Mouse (Mus musculus) kidney, adult 2 months (tissue): Measurements from ENCODE around the gene Ppp1r3f. TPM values are rescaled to one million over a fixed set of nuclear protein-coding genes. Genes with fewer than 3 reads are reported as not detected.

Experiments
- DNase-seq: peaks from one replicate; pipeline ENCODE4 v3.0.0; 2021
- H3K27ac ChIP-seq: fragments of 200-500 bp; 2 replicates; pipeline ENCODE4 v1.5.1; 2012; ENCODE audit warnings: low read depth, low read length, control low read depth, inconsistent platforms; ENCODE audit not compliant: insufficient read depth
- H3K27me3 ChIP-seq: fragments of 200-500 bp; replicated peaks from 2 replicates; pipeline ENCODE4 v1.6.1; 2012; ENCODE audit warnings: mild to moderate bottlenecking, moderate library complexity, low read length, inconsistent platforms; ENCODE audit not compliant: control insufficient read depth, insufficient read depth
- H3K36me3 ChIP-seq: fragments of 200-500 bp; 2 replicates; pipeline ENCODE4 v1.6.1; 2012; ENCODE audit warnings: mild to moderate bottlenecking, moderate library complexity, low read length, inconsistent platforms; ENCODE audit not compliant: control insufficient read depth, insufficient read depth
- H3K4me1 ChIP-seq: fragments of 200-500 bp; 2 replicates; pipeline ENCODE4 v1.6.1; 2011; ENCODE audit warnings: low read length; ENCODE audit not compliant: control insufficient read depth, insufficient read depth
- H3K4me3 ChIP-seq: fragments of 200-500 bp; 2 replicates; pipeline ENCODE4 v1.5.1; 2011; ENCODE audit warnings: mild to moderate bottlenecking, low read depth, low read length, control low read depth; ENCODE audit not compliant: insufficient read depth
- CTCF ChIP-seq: fragments of 200-500 bp; conservative IDR thresholded peaks from 2 replicates; pipeline ENCODE4 v1.5.1; 2011; ENCODE audit warnings: low read depth, mild to moderate bottlenecking, control low read depth, low read length, moderate library complexity, mixed read lengths; ENCODE audit not compliant: insufficient read depth, insufficient read length
- POLR2A ChIP-seq: fragments of 200-500 bp; IDR thresholded peaks from one replicate; pipeline ENCODE4 v1.6.1; 2011; ENCODE audit warnings: low read depth, low read length, control low read depth
- WGBS: fragments of 180-500 bp; shearing (Covaris S2); methylation state at CpG from one replicate; pipeline ENCODE4 v1.1.7; 2018; 5-methylcytosine and 5-hydroxymethylcytosine counted together
- polyA plus RNA-seq: library from polyadenylated mRNA; depleted of rRNA; stranded (reverse); fragments of >200 nt; gene quantifications from 2 replicates; pipeline ENCODE4 v1.2.3, GENCODE M21; 2012; rRNA removed

The Ppp1r3f gene
- 1.2 and 1.6 TPM in 2 replicates for polyA plus RNA-seq

GRCm38 (mm10) chrX:7574087-7574884 is at the start of gene Ppp1r3f:
Ppp1r3f (minus strand) TSS chrX:7574283.
- TF ChIP-seq POLR2A (no peak), CTCF (no peak)
- under 1% methylated on average over 64 of the region's 65 CpGs for WGBS
- Histone ChIP-seq H3K4me3 (peak within 1 kb of the TSS; percentile 70), H3K36me3 (no peaks in the 10 kb centered on the region), H3K27me3 (no peaks in the 10 kb centered on the region), H3K4me1 (no peaks in the 10 kb centered on the region), H3K27ac (peak within 1 kb of the TSS; percentile 53)
- DNase-seq: peak; percentile 98

- DNase-seq: no peak
- H3K27me3 ChIP-seq: no peaks in the 10 kb centered on the region
- no peaks in the 10 kb centered on the region for H3K36me3 ChIP-seq
- H3K27ac ChIP-seq: no peak overlapping the region
- H3K4me1 ChIP-seq: no peaks in the 10 kb centered on the region
- WGBS: 85% methylated on average over 12 of the region's 12 CpGs
- H3K4me3 ChIP-seq: no peak overlapping the region
- TF ChIP-seq CTCF: no peak
- TF ChIP-seq POLR2A: no peak
These were observed 43.9 kb upstream of the Ppp1r3f start for GRCm38 (mm10) chrX:7617889-7618551.

DNA sequence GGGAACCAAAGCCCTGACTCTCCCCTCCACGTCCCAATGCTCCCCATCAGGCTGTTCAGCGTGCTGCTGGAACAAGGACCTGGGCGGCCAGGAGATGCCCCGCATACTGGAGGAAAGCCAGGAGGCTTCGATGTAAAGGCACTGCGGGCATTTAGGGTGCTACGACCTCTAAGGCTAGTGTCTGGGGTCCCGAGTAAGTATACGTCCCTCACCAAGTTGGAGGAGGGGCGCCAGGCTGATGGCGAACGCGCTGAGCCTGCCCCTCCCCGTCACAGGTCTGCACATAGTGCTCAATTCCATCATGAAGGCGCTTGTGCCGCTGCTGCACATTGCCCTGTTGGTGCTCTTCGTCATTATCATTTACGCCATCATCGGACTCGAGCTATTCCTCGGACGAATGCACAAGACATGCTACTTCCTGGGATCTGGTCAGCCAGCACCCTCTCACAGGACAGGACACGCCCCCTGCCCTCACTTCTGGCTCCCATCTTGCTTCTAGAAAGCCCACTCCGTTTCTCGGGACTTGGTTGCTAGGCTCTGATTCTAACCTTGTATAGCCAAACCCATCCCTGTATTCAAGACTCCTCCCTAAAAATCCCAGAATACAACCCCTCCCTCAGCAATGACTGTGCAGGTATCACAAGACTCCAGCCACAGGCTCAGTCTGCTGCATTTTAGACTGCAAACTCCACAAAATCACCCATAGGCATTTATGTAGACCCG is 36.6 kb upstream of the Ppp1r3f start:
- WGBS: 3% methylated on average over 26 of the region's 26 CpGs
- H3K4me1 ChIP-seq: no peaks in the 10 kb centered on the region
- H3K36me3 ChIP-seq: no peaks in the 10 kb centered on the region
- peak overlapping the region; percentile 10 for H3K4me3 ChIP-seq
- DNase-seq: no peak
- H3K27me3 ChIP-seq: no peaks in the 10 kb centered on the region
- TF ChIP-seq CTCF (no peak), POLR2A (no peak)
- no peak overlapping the region for H3K27ac ChIP-seq

GRCm38 (mm10) chrX:7610035-7610434 is 36.0 kb upstream of the Ppp1r3f start:
- Histone ChIP-seq H3K4me3 (no peak overlapping the region), H3K36me3 (no peaks in the 10 kb centered on the region), H3K27me3 (no peaks in the 10 kb centered on the region), H3K4me1 (no peaks in the 10 kb centered on the region), H3K27ac (no peak overlapping the region)
- no peak for TF ChIP-seq CTCF
- no peak for TF ChIP-seq POLR2A
- 5% methylated on average over 21 of the region's 21 CpGs for WGBS
- no peak for DNase-seq

DNA sequence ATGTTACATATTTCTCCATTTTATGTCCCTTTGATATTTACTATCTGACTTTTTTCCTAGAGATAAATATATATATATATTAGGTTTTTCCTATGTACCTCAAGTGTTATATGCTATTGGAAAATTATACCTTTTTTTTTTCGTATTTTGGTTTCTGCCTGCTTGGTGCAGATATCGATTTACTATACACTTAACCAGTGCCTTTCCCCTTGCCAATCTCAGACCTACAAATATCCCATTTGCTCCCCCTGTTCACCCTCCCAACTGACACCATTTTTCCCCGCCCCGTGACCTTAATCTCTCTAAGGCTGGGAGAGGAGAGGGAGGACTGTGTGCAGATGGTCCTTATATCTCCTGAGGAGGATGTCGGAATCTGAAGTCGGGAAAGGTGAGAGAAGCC is 32.7 kb upstream of the Ppp1r3f start, which contains the start of gene Cacna1f:
Gene Cacna1f, plus strand, starts transcription at position 301 of the 400 bp plus-strand sequence.
- WGBS: 73% methylated on average over 6 of the region's 6 CpGs
- no peaks in the 10 kb centered on the region for H3K27me3 ChIP-seq
- peaks cover 4% of the 10 kb centered on the region; the same call in 1 of the 2 replicates for H3K4me1 ChIP-seq
- H3K27ac ChIP-seq: no peak within 1 kb of the TSS
- DNase-seq: no peak
- no peak within 1 kb of the TSS for H3K4me3 ChIP-seq
- no peaks in the 10 kb centered on the region for H3K36me3 ChIP-seq
- TF ChIP-seq POLR2A (no peak), CTCF (no peak)

DNA sequence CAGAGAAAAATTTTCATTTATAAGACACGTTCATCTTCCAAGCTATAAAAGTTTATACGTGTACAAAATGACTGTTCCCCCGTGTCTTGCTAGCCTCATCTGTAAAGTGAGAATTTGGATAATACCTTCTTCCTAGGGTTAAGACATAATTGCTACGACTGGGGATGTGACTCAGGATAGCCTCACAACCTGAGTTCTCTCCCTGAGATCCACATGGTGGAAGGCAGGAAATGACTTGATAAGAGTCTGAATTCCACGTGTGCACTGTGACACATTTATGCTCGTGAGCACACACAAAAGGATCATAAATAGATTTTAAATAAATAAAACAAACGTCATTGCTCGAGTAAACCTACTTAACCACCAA is 31.5 kb upstream of the Ppp1r3f start:
- no peaks in the 10 kb centered on the region for H3K36me3 ChIP-seq
- TF ChIP-seq POLR2A (no peak), CTCF (no peak)
- 21% methylated on average over 8 of the region's 8 CpGs for WGBS

More for the DNA sequence above, 31.5 kb upstream of the Ppp1r3f start:
- no peak for DNase-seq
- no peaks in the 10 kb centered on the region for H3K27me3 ChIP-seq
- peaks cover 4% of the 10 kb centered on the region; the same call in 1 of the 2 replicates for H3K4me1 ChIP-seq
- no peak overlapping the region for H3K27ac ChIP-seq
- H3K4me3 ChIP-seq: no peak overlapping the region
